Mouse (Mus musculus): Measurements from ENCODE around the gene Slc6a11. TPM values are rescaled to one million over a fixed set of nuclear protein-coding genes. Genes with fewer than 3 reads are reported as not detected.

The Slc6a11 gene
- total RNA-seq (2021): not detected
- polyA plus RNA-seq (2012; rRNA removed): not detected in 2 replicates
- long read RNA-seq: 0 reads

DNA sequence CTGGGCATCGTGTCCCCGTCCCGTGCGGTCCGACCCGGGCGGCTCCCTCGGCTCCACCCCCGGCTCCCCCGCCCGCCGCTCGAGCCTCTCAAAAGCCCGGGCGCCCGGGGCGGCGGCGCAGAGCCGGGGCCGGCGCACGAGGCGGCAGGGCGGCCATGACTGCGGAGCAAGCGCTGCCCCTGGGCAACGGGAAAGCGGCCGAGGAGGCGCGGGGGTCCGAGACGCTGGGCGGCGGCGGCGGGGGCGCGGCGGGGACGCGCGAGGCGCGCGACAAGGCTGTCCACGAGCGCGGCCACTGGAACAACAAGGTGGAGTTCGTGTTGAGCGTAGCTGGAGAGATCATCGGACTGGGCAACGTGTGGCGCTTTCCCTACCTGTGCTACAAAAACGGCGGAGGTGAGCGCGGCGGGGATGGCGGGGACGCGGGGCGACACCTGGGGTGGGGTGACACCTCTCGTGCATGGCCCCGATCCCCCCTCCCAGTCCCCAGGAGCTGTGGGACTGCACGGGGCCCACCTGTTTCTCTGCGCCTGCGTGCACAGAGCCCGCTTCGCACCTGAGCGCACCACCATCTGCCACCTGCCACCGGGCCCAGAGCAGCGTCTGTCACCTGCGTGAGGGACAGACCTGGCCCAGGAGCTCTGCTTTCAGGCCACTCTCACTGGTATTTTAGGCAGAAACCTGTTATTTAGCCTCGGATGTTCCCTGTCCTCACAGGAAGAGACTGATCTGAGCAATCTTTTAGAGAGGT lies at the start of gene Slc6a11:
Gene Slc6a11, plus strand, starts transcription at position 120 of the 751 bp plus-strand sequence.
- no peak within 1 kb of the TSS for H3K9ac ChIP-seq (ENCODE audit: low read depth, low read length)
- peaks cover 5% of the 10 kb centered on the region for H3K27me3 ChIP-seq (ENCODE audit: control insufficient read depth, insufficient read depth, low read length)
- no peak within 1 kb of the TSS for H3K27ac ChIP-seq
- TF ChIP-seq CTCF (IDR thresholded peaks at IDR 0.05): no peak
- TF ChIP-seq EP300 (IDR thresholded peaks at IDR 0.05; ENCODE audit: insufficient read depth, low read depth, low read length): no peak
- TF ChIP-seq POLR2A (IDR thresholded peaks at IDR 0.05; ENCODE audit: insufficient read depth, low read depth, low read length): no peak
- H3K4me1 ChIP-seq (ENCODE audit: control insufficient read depth, insufficient read depth, low read length): no peaks in the 10 kb centered on the region
- WGBS: 6% methylated on average over 65 of the region's 76 CpGs
- intact Hi-C loops (cut with DNase I): no loop called here
- H3K79me2 ChIP-seq (replicated peaks; ENCODE audit: control insufficient read depth, insufficient read depth, low read length): no peaks in the 10 kb centered on the region
- no peak within 1 kb of the TSS for H3K4me3 ChIP-seq
- no peak for DNase-seq
- no peaks in the 10 kb centered on the region for H3K36me3 ChIP-seq (ENCODE audit: control insufficient read depth, insufficient read depth, low read length)

DNA sequence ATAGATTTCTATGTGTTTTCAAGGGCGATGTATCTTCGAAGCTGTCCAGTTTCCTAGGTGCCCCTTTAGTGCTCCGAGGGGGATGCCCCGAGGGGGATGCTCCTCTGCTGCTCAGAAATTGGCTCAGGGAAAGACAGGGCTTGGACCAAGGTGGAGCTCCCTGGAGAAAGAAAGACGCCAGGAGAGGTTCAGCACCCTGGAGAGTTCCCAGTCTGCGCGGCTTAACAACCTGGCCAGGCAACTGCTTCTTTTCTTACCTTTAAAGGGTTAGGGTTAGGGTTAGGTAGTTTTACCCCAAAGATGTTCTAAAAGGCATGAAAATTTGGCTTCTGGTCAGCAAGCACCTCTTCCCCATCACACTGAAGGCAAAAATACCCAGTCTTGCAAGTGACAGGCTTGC lies 43.9 kb upstream of the Slc6a11 start:
- Histone ChIP-seq H3K36me3 (ENCODE audit: control insufficient read depth, insufficient read depth, low read length) (no peaks in the 10 kb centered on the region), H3K9ac (ENCODE audit: low read depth, low read length) (no peak overlapping the region), H3K27me3 (ENCODE audit: control insufficient read depth, insufficient read depth, low read length) (no peaks in the 10 kb centered on the region), H3K4me3 (no peak overlapping the region), H3K27ac (no peak overlapping the region), H3K4me1 (ENCODE audit: control insufficient read depth, insufficient read depth, low read length) (no peaks in the 10 kb centered on the region), H3K79me2 (replicated peaks; ENCODE audit: control insufficient read depth, insufficient read depth, low read length) (no peaks in the 10 kb centered on the region)
- TF ChIP-seq CTCF (IDR thresholded peaks at IDR 0.05): no peak
- TF ChIP-seq POLR2A (IDR thresholded peaks at IDR 0.05; ENCODE audit: insufficient read depth, low read depth, low read length): no peak
- WGBS: 20% methylated on average over 7 of the region's 7 CpGs
- intact Hi-C loops (cut with DNase I): loop anchor here (5.0 kb wide), 2 partner anchors 110 to 610 kb away; no protein-coding TSS in a partner anchor
- DNase-seq: peak in 1 of 2 experiments; percentile 25

DNA sequence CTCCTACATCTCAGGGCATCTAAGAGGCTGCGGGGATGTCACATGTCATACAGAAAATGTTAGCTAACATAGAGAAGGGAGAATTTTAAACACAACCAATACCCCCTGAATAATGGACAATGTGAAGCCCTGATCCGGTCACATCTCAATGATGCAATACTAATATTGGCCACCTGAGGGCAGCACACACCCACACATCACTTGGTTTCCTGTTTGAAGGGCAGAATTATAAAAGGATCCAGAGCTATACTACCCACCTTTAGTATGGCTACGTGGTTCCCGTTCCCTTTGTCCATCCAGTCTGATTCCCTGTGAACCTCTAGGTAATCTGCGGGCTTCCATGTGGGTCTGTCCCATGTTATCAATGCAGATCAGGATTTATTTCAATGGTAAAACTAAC lies 41.4 kb upstream of the Slc6a11 start:
- Histone ChIP-seq H3K79me2 (replicated peaks; ENCODE audit: control insufficient read depth, insufficient read depth, low read length) (no peaks in the 10 kb centered on the region), H3K4me1 (ENCODE audit: control insufficient read depth, insufficient read depth, low read length) (no peaks in the 10 kb centered on the region), H3K36me3 (ENCODE audit: control insufficient read depth, insufficient read depth, low read length) (no peaks in the 10 kb centered on the region), H3K27ac (no peak overlapping the region), H3K9ac (ENCODE audit: low read depth, low read length) (no peak overlapping the region), H3K4me3 (no peak overlapping the region), H3K27me3 (ENCODE audit: control insufficient read depth, insufficient read depth, low read length) (no peaks in the 10 kb centered on the region)
- intact Hi-C loops (cut with DNase I): loop anchor here (2.0 to 10.0 kb wide), 5 partner anchors 108 to 608 kb away; no protein-coding TSS in a partner anchor
- peak; percentile 20 to 68 for DNase-seq
- no peak for TF ChIP-seq POLR2A (IDR thresholded peaks at IDR 0.05; ENCODE audit: insufficient read depth, low read depth, low read length)
- TF ChIP-seq CTCF (IDR thresholded peaks at IDR 0.05): peak; percentile 91
- no peak for TF ChIP-seq EP300 (IDR thresholded peaks at IDR 0.05; ENCODE audit: insufficient read depth, low read depth, low read length)
- 8% methylated on average over 5 of the region's 5 CpGs for WGBS

DNA sequence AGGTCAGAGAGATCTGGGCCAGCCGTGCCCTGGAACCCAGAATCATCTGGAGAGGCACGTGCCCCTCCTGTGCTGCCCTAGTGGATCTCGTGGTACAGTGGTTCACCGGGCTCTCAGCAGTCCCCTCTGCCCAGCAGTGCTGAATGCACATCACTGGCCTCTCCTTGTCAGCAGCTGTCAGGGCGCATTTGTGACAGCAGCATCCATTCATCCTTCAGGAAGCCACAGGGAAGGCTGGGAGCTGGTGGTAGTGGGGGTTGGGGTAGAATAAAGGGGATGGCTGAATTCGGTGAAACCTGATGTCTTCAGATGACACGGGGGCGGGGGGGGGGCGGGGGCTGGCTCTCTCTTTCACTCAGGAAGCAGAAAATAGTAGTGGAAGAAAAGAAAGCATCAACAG lies 38.8 kb upstream of the Slc6a11 start:
- Histone ChIP-seq H3K36me3 (ENCODE audit: control insufficient read depth, insufficient read depth, low read length) (no peaks in the 10 kb centered on the region), H3K27ac (no peak overlapping the region), H3K27me3 (ENCODE audit: control insufficient read depth, insufficient read depth, low read length) (no peaks in the 10 kb centered on the region), H3K4me1 (ENCODE audit: control insufficient read depth, insufficient read depth, low read length) (no peaks in the 10 kb centered on the region), H3K4me3 (no peak overlapping the region), H3K79me2 (replicated peaks; ENCODE audit: control insufficient read depth, insufficient read depth, low read length) (no peaks in the 10 kb centered on the region), H3K9ac (ENCODE audit: low read depth, low read length) (no peak overlapping the region)
- intact Hi-C loops (cut with DNase I): loop anchor here (10.0 kb wide), 1 partner anchor 373 kb away; no protein-coding TSS in a partner anchor
- WGBS: 41% methylated on average over 9 of the region's 9 CpGs
- TF ChIP-seq EP300 (IDR thresholded peaks at IDR 0.05; ENCODE audit: insufficient read depth, low read depth, low read length) (no peak), POLR2A (IDR thresholded peaks at IDR 0.05; ENCODE audit: insufficient read depth, low read depth, low read length) (no peak), CTCF (IDR thresholded peaks at IDR 0.05) (no peak)
- no peak for DNase-seq

DNA sequence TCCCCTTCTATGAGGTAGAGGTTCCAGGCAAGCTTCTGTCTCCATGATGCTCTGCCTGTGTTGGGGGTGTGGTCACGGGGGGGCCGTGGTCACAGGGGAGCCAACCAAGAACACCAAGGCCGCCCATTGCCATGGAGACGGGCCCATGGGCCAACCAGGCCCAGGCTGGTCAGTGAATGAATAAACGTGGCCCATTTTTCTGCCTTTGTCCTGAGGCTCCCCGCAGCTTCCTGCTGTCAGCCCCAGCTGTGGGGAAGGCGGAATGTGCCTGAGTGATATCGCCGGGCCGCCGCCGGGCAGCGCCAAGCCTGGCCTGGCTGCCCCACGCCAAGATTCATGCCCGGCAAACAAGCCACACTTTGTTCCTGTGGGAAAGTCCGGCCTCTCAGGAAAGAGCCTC lies 36.8 kb upstream of the Slc6a11 start:
- H3K9ac ChIP-seq (ENCODE audit: low read depth, low read length): no peak overlapping the region
- no peak for TF ChIP-seq CTCF (IDR thresholded peaks at IDR 0.05)
- TF ChIP-seq POLR2A (IDR thresholded peaks at IDR 0.05; ENCODE audit: insufficient read depth, low read depth, low read length): no peak
- TF ChIP-seq EP300 (IDR thresholded peaks at IDR 0.05; ENCODE audit: insufficient read depth, low read depth, low read length): no peak
- H3K36me3 ChIP-seq (ENCODE audit: control insufficient read depth, insufficient read depth, low read length): no peaks in the 10 kb centered on the region
- WGBS: 63% methylated on average over 16 of the region's 16 CpGs
- H3K27me3 ChIP-seq (ENCODE audit: control insufficient read depth, insufficient read depth, low read length): no peaks in the 10 kb centered on the region
- H3K27ac ChIP-seq: no peak overlapping the region
- H3K4me1 ChIP-seq (ENCODE audit: control insufficient read depth, insufficient read depth, low read length): no peaks in the 10 kb centered on the region
- H3K4me3 ChIP-seq: no peak overlapping the region
- H3K79me2 ChIP-seq (replicated peaks; ENCODE audit: control insufficient read depth, insufficient read depth, low read length): no peaks in the 10 kb centered on the region
- DNase-seq: no peak
- intact Hi-C loops (cut with DNase I): loop anchor here (10.0 kb wide), 1 partner anchor 371 kb away; no protein-coding TSS in a partner anchor

DNA sequence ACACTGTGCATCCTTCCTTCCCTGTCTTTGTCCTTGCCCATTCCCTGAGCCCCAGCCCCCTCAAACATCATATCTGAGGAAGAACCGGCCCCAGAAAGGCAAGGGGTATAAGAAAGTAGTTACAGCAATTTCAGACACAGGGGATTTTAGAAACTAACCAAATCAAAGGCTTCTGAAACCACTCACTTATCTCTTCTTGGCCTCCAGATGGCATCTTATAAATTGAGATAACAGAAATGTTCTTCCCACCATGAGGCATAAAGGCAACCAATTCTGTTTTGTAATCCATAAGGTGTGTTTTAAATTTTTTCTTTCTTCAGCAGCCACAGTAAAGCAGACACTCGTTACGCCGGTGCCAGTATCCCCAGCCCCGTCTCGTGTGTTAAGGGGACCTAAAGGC lies 34.5 kb upstream of the Slc6a11 start:
- no peak overlapping the region for H3K27ac ChIP-seq
- TF ChIP-seq POLR2A (IDR thresholded peaks at IDR 0.05; ENCODE audit: insufficient read depth, low read depth, low read length) (no peak), CTCF (IDR thresholded peaks at IDR 0.05) (no peak)
- H3K4me3 ChIP-seq: no peak overlapping the region
- no peaks in the 10 kb centered on the region for H3K27me3 ChIP-seq (ENCODE audit: control insufficient read depth, insufficient read depth, low read length)
- intact Hi-C loops (cut with DNase I): loop anchor here (10.0 kb wide), 1 partner anchor 368 kb away; no protein-coding TSS in a partner anchor
- WGBS: 72% methylated on average over 6 of the region's 6 CpGs
- no peaks in the 10 kb centered on the region for H3K36me3 ChIP-seq (ENCODE audit: control insufficient read depth, insufficient read depth, low read length)
- H3K79me2 ChIP-seq (replicated peaks; ENCODE audit: control insufficient read depth, insufficient read depth, low read length): no peaks in the 10 kb centered on the region
- H3K9ac ChIP-seq (ENCODE audit: low read depth, low read length): no peak overlapping the region
- DNase-seq: no peak
- H3K4me1 ChIP-seq (ENCODE audit: control insufficient read depth, insufficient read depth, low read length): no peaks in the 10 kb centered on the region
